Mouse (Mus musculus) bone marrow, adult 2 months (tissue): ENCODE data around the gene Scand1. TPM values are rescaled to one million over a fixed set of nuclear protein-coding genes. Genes with fewer than 3 reads are reported as not detected.

Experiments
- H3K27ac ChIP-seq: fragments of 200-500 bp; 2 replicates; pipeline ENCODE4 v1.5.1; 2012; ENCODE audit warnings: low read depth, mild to moderate bottlenecking, control low read depth, inconsistent platforms, low read length; ENCODE audit not compliant: control insufficient read depth, poor library complexity, insufficient read depth
- H3K4me1 ChIP-seq: fragments of 200-500 bp; 2 replicates; pipeline ENCODE4 v1.6.1; 2011; ENCODE audit warnings: low read length; ENCODE audit not compliant: control insufficient read depth, insufficient read depth
- H3K4me3 ChIP-seq: fragments of 200-500 bp; replicated peaks from 2 replicates; pipeline ENCODE3; 2011; ENCODE audit warnings: mild to moderate bottlenecking, low read depth, low read length, control low read depth; ENCODE audit not compliant: control insufficient read depth
- CTCF ChIP-seq: fragments of 200-500 bp; IDR thresholded peaks from 2 replicates; pipeline ENCODE4 v1.5.1; 2011; ENCODE audit warnings: low read length, control low read depth; ENCODE audit not compliant: control insufficient read depth, insufficient read depth
- POLR2A ChIP-seq: fragments of 200-500 bp; IDR thresholded peaks from 2 replicates; pipeline ENCODE4 v1.6.1; 2011; ENCODE audit warnings: low read depth, mild to moderate bottlenecking, control low read depth, low read length, borderline replicate concordance; ENCODE audit not compliant: control insufficient read depth
- WGBS: fragments of 180-500 bp; shearing (Covaris S2); methylation state at CpG from one replicate; pipeline ENCODE4 v1.1.7; 2018; 5-methylcytosine and 5-hydroxymethylcytosine counted together
- polyA plus RNA-seq: library from polyadenylated mRNA; stranded (reverse); fragments of >200 nt; gene quantifications from 2 replicates; pipeline ENCODE4 v1.2.4, GENCODE M21; 2011; ENCODE audit warnings: low replicate concordance; ENCODE audit not compliant: missing spikeins, insufficient read depth, insufficient read length

Gene Scand1
- polyA plus RNA-seq, result 61.6 and 84.9 TPM in 2 replicates

- under 1% methylated on average over 49 of the region's 49 CpGs for WGBS
- H3K4me1 ChIP-seq, result no peaks in the 10 kb centered on the region; the same call in 1 of the 2 replicates
- H3K27ac ChIP-seq, result peak within 1 kb of the TSS; percentile 98
- TF ChIP-seq CTCF (no peak), POLR2A (peak; percentile 88)
- peak within 1 kb of the TSS; percentile 81 for H3K4me3 ChIP-seq
Measured at GRCm38 (mm10) chr2:156312297-156312897, at the start of gene Scand1, which contains the start of gene Cnbd2. Gene Scand1 (minus strand): TSS chr2:156312704. Gene Cnbd2 (plus strand): TSS chr2:156312299.

GRCm38 (mm10) chr2:156356031-156356430 lies 43.5 kb upstream of the Scand1 start:
- Histone ChIP-seq H3K27ac (no peak overlapping the region), H3K4me3 (no peak overlapping the region), H3K4me1 (no peaks in the 10 kb centered on the region)
- no peak for TF ChIP-seq POLR2A
- TF ChIP-seq CTCF, result no peak
- 79% methylated on average over 7 of the region's 7 CpGs for WGBS

GRCm38 (mm10) chr2:156353265-156353692 lies 40.8 kb upstream of the Scand1 start:
- no peak for TF ChIP-seq CTCF
- TF ChIP-seq POLR2A, result no peak
- 65% methylated on average over 7 of the region's 7 CpGs for WGBS
- H3K27ac ChIP-seq, result no peak overlapping the region
- no peak overlapping the region for H3K4me3 ChIP-seq
- no peaks in the 10 kb centered on the region for H3K4me1 ChIP-seq

GRCm38 (mm10) chr2:156352413-156353165 lies 40.1 kb upstream of the Scand1 start:
- TF ChIP-seq CTCF, result no peak
- H3K27ac ChIP-seq, result no peak overlapping the region
- H3K4me3 ChIP-seq, result no peak overlapping the region
- H3K4me1 ChIP-seq, result no peaks in the 10 kb centered on the region
- WGBS, result 61% methylated on average over 8 of the region's 8 CpGs

GRCm38 (mm10) chr2:156351243-156351642 lies 38.7 kb upstream of the Scand1 start:
- H3K27ac ChIP-seq, result no peak overlapping the region
- H3K4me3 ChIP-seq, result no peak overlapping the region
- 80% methylated on average over 7 of the region's 7 CpGs for WGBS
- no peaks in the 10 kb centered on the region for H3K4me1 ChIP-seq
- TF ChIP-seq POLR2A, result no peak
- TF ChIP-seq CTCF, result peak; percentile 20; the same call in 1 of the 2 replicates

- TF ChIP-seq POLR2A, result no peak
- no peak for TF ChIP-seq CTCF
- Histone ChIP-seq H3K4me1 (no peaks in the 10 kb centered on the region), H3K4me3 (no peak overlapping the region), H3K27ac (no peak overlapping the region)
- 83% methylated on average over 4 of the region's 4 CpGs for WGBS
Measured at GRCm38 (mm10) chr2:156349286-156349848, 36.9 kb upstream of the Scand1 start.

- Histone ChIP-seq H3K27ac (no peak overlapping the region), H3K4me1 (no peaks in the 10 kb centered on the region), H3K4me3 (no peak overlapping the region)
- TF ChIP-seq CTCF, result no peak
- TF ChIP-seq POLR2A, result no peak
- 78% methylated on average over 4 of the region's 4 CpGs for WGBS
Measured at GRCm38 (mm10) chr2:156348812-156349211, 36.3 kb upstream of the Scand1 start.

GRCm38 (mm10) chr2:156344775-156345532 lies 32.5 kb upstream of the Scand1 start:
- Histone ChIP-seq H3K4me1 (no peaks in the 10 kb centered on the region), H3K4me3 (no peak overlapping the region), H3K27ac (no peak overlapping the region)
- TF ChIP-seq POLR2A, result no peak
- no peak for TF ChIP-seq CTCF
- WGBS, result 50% methylated on average over 12 of the region's 12 CpGs
